Mouse (Mus musculus): ENCODE measurements around the gene Nelfe.

GRCm38 (mm10) chr17:34898706-34899052 lies 48.5 kb downstream of the Nelfe start:
- TF ChIP-seq CTCF (conservative IDR thresholded peaks at IDR 0.05 in 1 of 2, IDR thresholded peaks at IDR 0.05 in 1 of 2; ENCODE audit: low read depth in 2 of 2, low read length in 2 of 2) (no peak), ZC3H11A (IDR thresholded peaks at IDR 0.05; ENCODE audit: low read depth, low read length) (no peak), CHD1 (IDR thresholded peaks at IDR 0.05; ENCODE audit: low read depth, low read length) (no peak), EP300 (IDR thresholded peaks at IDR 0.05; ENCODE audit: low read length) (no peak), UBTF (IDR thresholded peaks at IDR 0.05; ENCODE audit: low read depth, low read length) (no peak), SMC3 (IDR thresholded peaks at IDR 0.05; ENCODE audit: low read depth, low read length) (no peak), MAX (IDR thresholded peaks at IDR 0.05; ENCODE audit: low read length) (no peak)

Data from CH12.LX (cell line).